Mouse (Mus musculus) cerebellum, adult 2 months (tissue): ENCODE measurements around the gene Mettl9. TPM values are rescaled to one million over a fixed set of nuclear protein-coding genes. Genes with fewer than 3 reads are reported as not detected.

Experiments
- DNase-seq, 2 experiments: peaks; one replicate each; pipeline ENCODE4 v3.0.0; 2021
- H3K27ac ChIP-seq: fragments of 200-500 bp; 2 replicates; pipeline ENCODE4 v1.5.1; 2012; ENCODE audit warnings: low read length, control low read depth, inconsistent platforms; ENCODE audit not compliant: insufficient read depth
- H3K27me3 ChIP-seq: fragments of 200-500 bp; 2 replicates; pipeline ENCODE4 v1.6.1; 2012; ENCODE audit warnings: inconsistent platforms, mild to moderate bottlenecking, low read length, moderate library complexity; ENCODE audit not compliant: control insufficient read depth, insufficient read depth
- H3K4me1 ChIP-seq: fragments of 200-500 bp; 2 replicates; pipeline ENCODE4 v1.6.1; 2011; ENCODE audit warnings: low read length; ENCODE audit not compliant: control insufficient read depth, insufficient read depth
- H3K4me3 ChIP-seq: fragments of 200-500 bp; replicated peaks from 2 replicates; pipeline ENCODE3; 2011; ENCODE audit warnings: mild to moderate bottlenecking, low read depth, low read length, control low read depth; ENCODE audit not compliant: insufficient read depth
- CTCF ChIP-seq: fragments of 200-500 bp; IDR thresholded peaks from 2 replicates; pipeline ENCODE4 v1.5.1; 2011; ENCODE audit warnings: low read depth, mild to moderate bottlenecking, control low read depth, low read length, moderate library complexity, borderline replicate concordance; ENCODE audit not compliant: insufficient read depth
- POLR2A ChIP-seq: fragments of 200-500 bp; IDR thresholded peaks from 2 replicates; pipeline ENCODE4 v1.6.1; 2011; ENCODE audit warnings: low read length, control low read depth, borderline replicate concordance; ENCODE audit not compliant: insufficient read depth
- WGBS: fragments of 180-500 bp; shearing (Covaris S2); methylation state at CpG from one replicate; pipeline ENCODE4 v1.1.7; 2018; 5-methylcytosine and 5-hydroxymethylcytosine counted together
- polyA plus RNA-seq: library from polyadenylated mRNA; depleted of rRNA; stranded (reverse); fragments of >200 nt; gene quantifications from 2 replicates; pipeline ENCODE4 v1.2.3, GENCODE M21; 2012; rRNA removed

Gene Mettl9
- polyA plus RNA-seq = 46.6 and 47.0 TPM in 2 replicates

DNA sequence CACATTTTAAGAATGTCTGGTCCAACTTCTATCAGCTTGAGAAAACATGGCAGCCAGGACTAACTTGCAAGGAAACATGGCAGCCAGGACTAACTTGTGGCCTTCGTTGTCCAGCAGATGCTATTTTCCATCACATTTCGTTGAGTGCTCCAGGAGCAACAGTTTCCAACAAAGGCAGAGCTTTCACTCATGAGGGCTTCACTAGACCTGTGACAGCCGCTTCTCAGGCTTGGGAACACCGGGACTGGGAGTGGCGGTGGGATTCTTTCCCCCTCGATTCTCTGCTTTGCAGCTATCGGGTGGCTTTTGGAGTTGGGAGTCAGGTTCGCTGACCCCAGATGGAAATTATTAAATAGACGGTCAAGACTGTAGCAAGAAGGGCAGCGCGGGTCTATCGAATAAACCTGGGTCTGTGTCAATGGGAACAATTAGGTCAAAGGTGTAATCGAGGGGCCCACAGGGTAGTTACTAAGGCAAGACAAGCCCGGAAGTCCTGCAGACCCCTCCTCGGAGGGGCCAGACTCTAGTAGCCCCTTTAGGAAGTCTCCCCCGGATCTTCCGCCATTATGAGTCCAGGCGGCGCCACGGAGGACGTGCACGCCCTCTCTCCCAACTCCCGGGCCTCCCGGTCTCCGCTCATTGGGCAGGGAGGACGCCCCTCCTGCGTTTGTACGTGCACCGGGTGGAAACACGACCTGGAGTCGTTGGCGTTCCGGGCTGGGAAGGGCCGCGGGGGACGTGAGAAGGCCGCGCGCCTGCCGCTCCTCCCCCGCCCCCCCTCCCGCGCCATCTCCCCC, at the start of gene Mettl9:
TSS of gene Mettl9 (plus strand) at position 590 of the 797 bp plus-strand sequence.
- no peaks in the 10 kb centered on the region for H3K27me3 ChIP-seq
- peak; percentile 94 to 95 for DNase-seq
- H3K4me1 ChIP-seq = peaks cover 5% of the 10 kb centered on the region; the same call in 1 of the 2 replicates
- H3K4me3 ChIP-seq = peak within 1 kb of the TSS; percentile 85
- peak within 1 kb of the TSS; percentile 93 for H3K27ac ChIP-seq
- peak; percentile 94 for TF ChIP-seq POLR2A
- no peak for TF ChIP-seq CTCF
- WGBS = 1% methylated on average over 37 of the region's 43 CpGs

DNA sequence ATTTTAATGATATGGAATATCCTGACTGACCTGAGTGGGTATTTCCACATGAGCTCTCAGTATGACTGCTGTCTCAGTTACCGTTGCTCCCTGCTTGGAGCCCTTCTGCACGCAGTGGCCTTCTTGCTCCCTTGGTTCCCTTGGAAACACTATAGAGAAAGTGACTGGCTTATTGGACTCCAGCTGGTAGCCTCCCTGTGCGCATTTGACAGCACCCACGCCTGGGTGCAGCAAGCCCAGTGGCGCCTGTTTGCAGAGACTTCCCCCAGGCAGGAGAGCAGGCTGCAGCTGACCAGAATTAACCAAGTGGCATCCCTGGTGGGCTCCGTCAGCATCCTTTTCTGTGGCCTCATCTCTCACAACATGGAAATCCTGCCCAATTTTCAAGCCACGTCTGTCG, 43.1 kb upstream of the Mettl9 start:
- Histone ChIP-seq H3K4me3 (no peak overlapping the region), H3K27ac (no peak overlapping the region), H3K4me1 (no peaks in the 10 kb centered on the region), H3K27me3 (no peaks in the 10 kb centered on the region)
- no peak for DNase-seq
- TF ChIP-seq POLR2A (no peak), CTCF (no peak)
- WGBS = 46% methylated on average over 8 of the region's 8 CpGs

DNA sequence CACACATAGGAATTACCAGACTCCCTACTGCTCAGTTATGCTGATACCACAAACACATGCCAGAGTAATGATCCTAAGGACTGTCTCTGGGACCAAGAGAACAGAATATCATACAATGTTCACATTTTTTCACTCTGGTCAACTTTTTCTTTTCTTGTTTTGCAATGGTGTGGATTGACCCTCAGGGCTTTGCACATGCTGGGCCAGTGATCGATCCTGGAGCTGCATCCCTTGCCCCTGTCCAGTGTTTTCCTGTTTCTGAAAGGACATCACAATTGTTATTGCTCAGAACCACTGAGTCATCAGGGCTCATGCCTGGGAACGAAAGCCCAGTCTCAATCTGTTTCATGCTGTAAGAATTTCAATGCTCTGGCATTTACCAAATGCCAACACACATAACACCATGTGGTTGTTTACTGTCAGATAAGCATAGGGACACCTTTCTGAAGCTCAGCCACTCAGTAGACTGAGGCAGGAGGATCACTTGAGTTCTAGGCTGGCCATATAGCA, 35.2 kb upstream of the Mettl9 start:
- Histone ChIP-seq H3K27ac (no peak overlapping the region), H3K4me3 (no peak overlapping the region), H3K27me3 (no peaks in the 10 kb centered on the region), H3K4me1 (no peaks in the 10 kb centered on the region)
- TF ChIP-seq POLR2A = no peak
- 74% methylated on average over 2 of the region's 2 CpGs for WGBS
- DNase-seq = no peak

DNA sequence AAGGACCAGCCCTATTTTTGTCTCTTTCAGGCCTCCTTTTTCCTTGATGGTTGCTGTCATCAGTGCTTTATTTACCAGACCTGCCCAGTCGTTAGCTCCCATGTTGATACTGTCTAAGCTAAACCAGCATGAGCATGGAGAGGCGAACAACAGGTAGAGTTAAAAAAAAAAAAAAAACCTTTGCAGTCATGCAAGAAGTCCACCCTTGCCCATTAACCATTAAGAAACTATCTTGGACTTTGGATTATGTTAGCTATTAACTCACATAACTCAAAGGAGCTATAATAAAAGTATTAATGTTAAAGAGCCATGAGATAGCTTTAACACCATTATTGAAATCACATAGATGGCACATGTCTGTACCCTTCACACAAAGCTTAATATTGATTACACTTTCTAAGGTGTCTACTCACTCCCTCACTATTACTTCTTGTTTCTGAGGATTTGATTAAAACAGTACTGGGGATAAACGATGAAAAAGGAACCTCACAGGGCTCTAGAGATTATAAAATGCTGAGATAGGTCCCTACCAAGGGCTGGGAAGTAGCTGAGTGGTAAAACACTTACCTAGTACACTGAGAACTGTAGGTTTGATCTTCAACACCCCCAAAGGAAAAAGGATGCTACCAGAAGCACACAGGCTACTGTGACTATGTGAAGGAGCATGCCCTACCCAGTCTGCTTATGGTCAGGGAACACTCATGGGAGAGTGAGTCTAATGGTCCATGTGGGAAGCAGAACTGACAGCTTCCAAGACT, 34.0 kb upstream of the Mettl9 start:
- H3K27me3 ChIP-seq = no peaks in the 10 kb centered on the region
- no peak for DNase-seq
- H3K4me3 ChIP-seq = no peak overlapping the region
- TF ChIP-seq CTCF (no peak), POLR2A (no peak)
- no peak overlapping the region for H3K27ac ChIP-seq
- H3K4me1 ChIP-seq = no peaks in the 10 kb centered on the region
- 77% methylated on average over 3 of the region's 3 CpGs for WGBS

DNA sequence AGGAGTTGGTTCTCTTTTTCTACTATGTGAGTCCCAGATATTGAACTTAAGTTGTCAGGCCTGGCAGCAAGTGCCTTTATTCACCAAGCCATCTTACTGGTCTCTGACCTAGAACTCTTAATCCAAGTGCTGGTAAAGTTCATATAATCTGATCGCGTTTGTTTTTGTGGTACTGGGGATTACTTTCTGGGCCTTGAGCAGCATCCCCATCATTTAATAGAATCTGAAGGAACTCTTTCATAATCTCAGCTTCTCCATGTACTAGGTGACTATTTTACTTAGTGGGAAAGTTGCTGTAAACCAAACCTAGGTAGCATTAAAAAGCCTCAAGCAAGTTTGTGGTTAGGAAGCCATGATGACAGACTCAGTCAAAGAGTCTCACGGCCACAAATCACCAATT, 32.4 kb upstream of the Mettl9 start:
- Histone ChIP-seq H3K27me3 (no peaks in the 10 kb centered on the region), H3K27ac (no peak overlapping the region), H3K4me1 (no peaks in the 10 kb centered on the region), H3K4me3 (no peak overlapping the region)
- TF ChIP-seq CTCF = no peak
- no peak for TF ChIP-seq POLR2A
- no peak for DNase-seq
- 84% methylated on average over 3 of the region's 3 CpGs for WGBS

DNA sequence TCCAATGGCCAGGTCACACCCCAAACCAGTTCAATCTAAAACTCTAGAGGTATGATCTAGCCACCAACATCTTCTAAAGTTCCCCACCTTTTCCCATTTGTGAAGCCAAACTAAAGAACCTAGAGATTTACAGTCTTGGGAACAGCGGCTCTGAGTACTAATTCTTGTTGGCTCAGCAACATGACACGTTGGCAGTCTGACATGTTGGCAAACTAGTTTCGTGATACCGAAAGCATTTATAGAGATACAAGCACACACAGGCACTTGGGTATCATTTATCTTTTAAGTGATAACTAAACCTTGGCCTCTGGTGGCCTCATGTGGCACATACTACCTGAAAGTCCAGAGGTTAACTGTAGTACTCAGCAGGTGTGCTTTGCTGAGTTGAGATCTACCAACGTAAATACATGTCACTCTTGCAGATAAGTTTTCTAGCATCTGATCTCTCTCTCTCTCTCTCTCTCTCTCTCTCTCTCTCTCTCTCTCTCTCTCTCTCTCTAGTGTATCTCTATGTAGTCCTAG, 31.8 kb upstream of the Mettl9 start:
- Histone ChIP-seq H3K27me3 (no peaks in the 10 kb centered on the region), H3K4me1 (no peaks in the 10 kb centered on the region), H3K27ac (no peak overlapping the region), H3K4me3 (no peak overlapping the region)
- TF ChIP-seq CTCF (no peak), POLR2A (no peak)
- 55% methylated on average over 5 of the region's 5 CpGs for WGBS
- DNase-seq = no peak

DNA sequence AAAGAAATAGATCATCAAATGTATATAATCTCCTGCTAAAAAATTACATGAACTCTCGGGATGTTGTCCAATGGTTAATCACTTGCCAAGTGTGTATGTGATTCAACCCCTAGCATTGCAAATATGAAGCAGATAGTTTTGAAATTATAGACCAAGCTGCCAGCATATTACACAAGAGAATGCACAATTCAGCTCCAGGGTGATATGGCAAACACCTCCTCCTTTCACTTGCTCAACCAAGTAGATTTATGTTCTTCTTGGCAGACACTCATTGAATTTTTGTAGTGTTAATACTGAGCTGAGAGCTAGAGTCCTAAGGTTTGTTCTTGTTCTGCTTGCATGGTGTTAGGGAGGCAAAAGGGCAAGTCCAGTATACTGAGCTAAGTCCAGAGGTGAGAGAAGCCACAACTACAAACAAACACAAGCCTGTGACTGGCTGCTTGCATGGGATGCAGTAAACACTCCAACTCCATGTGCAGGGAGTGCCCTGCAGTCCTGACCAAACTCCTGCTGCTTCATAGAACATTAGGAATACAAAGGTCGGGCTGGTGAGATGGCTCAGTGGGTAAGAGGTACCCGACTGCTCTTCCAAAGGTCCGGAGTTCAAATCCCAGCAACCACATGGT, 30.3 kb upstream of the Mettl9 start:
- DNase-seq = no peak
- no peaks in the 10 kb centered on the region for H3K4me1 ChIP-seq
- no peaks in the 10 kb centered on the region for H3K27me3 ChIP-seq
- H3K4me3 ChIP-seq = no peak overlapping the region
- H3K27ac ChIP-seq = no peak overlapping the region
- 67% methylated on average over 4 of the region's 4 CpGs for WGBS
- TF ChIP-seq CTCF (no peak), POLR2A (no peak)
